Mouse (Mus musculus): Measurements from ENCODE around the gene Nim1k.
"Not testable (repeated sequence)": the region's sequence is repeated elsewhere in the genome, so short reads cannot be mapped to it uniquely, and the experiment has no call there.

GRCm38 (mm10) chr13:119706278-119706880 lies 49.3 kb downstream of the Nim1k start:
- TF ChIP-seq CTCF (conservative IDR thresholded peaks at IDR 0.05; ENCODE audit: insufficient read depth, insufficient read length, low read depth, low read length); POLR2A (IDR thresholded peaks at IDR 0.05; ENCODE audit: low read depth, low read length): not testable (repeated sequence)
